Mouse (Mus musculus): ENCODE measurements around the gene Ube2n.

DNA sequence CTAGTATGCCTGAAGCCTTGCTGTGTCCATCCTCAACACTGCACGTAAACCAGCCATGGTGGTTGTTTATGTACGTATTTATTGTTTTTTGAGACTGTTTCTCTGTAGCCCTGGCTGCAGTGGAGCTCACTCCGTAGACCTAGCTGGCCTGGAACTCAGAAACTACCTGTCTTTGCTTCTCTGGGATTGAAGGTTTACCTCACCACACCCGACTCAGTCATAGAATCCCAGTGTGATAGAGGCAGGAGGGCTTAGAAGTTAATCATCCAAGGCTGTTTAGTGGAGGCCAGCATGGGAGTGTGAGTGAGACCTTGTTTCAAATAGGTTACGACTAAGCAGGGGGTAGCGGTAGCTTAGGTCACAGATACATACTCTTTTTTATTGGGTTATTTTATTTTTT lies 2.7 kb downstream of the Ube2n start:
- TF ChIP-seq GATA1 (IDR thresholded peaks at IDR 0.05; ENCODE audit: borderline replicate concordance, low read length) (no peak), FLI1 (IDR thresholded peaks at IDR 0.05; ENCODE audit: low read length) (no peak)
